Mouse (Mus musculus): ENCODE results near the gene Ank3. TPM values are rescaled to one million over a fixed set of nuclear protein-coding genes. Genes with fewer than 3 reads are reported as not detected.

Ank3 gene
- 6.6 TPM for polyA plus RNA-seq (2015; fragmentation: Illumina TruSeq; extraction: RNeasy Lipid Tissue Mini Kit (QIAGEN cat#74804); ENCODE audit: insufficient read depth, low read depth, low replicate concordance)

DNA sequence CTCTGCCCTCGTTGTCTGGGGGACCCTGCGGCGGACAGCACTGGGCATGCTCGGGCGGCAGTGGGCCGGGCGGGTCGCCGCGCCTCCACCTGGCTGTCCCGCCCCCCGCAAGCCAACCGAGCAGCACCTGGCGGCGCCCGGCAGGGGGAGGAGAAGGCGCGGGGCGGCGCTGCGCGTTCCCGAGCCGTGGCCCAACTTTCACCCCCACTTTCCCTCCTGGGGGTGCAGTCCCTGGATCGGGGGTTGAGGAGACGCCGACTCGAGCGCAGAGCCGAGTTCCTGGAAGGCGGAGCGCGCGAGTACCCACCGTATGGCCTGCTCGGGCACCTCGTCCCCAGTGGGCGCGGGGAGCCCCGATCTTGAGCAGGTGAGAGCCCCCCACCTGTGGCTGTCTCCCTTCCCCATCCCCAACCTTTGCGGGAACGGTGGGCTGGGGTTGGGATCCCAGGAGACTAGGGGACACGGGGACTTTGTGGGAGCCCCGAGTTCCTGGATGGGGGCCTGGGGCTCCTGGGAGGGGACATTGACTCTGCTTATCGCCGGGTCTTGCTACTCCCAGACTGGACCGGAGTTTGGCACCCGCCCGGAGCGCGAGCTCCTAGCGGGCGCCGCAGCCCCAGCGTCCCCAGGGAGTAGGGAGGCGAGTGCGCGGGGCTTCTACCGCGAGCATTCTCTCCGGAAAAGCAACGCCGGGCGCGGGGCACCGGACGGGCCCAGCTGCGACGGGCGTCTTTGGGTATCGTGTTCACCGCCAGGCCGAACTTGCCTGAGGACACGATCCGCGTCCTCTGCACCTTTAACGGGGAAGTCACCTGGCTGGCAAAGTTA lies at the start of gene Ank3:
TSS of gene Ank3 (plus strand) at position 11 of the 828 bp plus-strand sequence.

DNA sequence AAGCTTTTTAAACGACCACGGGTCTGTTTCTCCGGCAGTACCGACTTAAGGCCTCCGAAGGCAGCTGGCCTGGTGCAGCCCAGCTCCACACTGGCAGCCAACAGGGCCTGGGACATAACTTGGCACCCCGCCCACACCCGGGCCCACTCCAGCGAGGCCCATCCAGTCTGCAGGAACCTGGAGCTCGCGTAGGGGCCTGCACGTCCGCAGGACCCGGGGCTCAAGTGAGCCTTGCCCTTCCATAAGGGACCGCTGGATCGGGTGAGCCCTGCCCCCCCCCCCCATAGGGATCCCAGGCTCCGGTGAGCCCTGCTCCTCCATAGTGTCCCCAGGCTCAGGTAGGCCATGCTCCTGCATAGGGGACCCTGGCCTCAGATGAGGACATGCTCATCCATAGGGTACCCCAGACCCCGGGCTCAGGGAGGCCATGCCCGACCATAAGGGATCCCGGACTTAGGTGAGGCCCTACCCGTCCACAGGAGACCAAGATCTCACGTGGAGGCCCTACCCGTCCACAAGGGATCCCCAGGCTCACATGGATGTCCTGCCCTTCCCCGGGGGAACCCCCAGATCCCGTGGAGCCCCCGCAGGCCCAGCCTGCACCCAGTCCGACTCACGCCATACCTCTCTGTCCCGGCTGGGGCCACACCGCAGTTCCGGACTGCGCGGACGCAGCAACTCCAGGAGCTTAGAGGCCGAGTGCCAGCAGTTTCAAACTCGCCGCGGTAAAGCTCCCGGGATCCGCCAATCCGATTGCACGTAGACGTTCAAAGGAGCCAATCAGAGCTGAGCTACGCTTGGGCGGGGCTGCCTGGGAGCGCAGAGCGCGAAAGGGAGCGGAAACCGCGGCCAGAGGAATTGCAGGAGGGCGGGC lies 46.1 kb upstream of the Ank3 start, which contains the start of gene Cdk1:
TSS of gene Cdk1 (minus strand) at position 727 of the 874 bp plus-strand sequence.

Other genes with a start within 250 kb of the Ank3 start
- 9.6 TPM for gene Rhobtb1, start 247.3 kb upstream of the Ank3 start, polyA plus RNA-seq (2015; fragmentation: Illumina TruSeq; extraction: RNeasy Lipid Tissue Mini Kit (QIAGEN cat#74804); ENCODE audit: insufficient read depth, low read depth, low replicate concordance)
- gene A930033H14Rik, start 185.7 kb upstream of the Ank3 start, polyA plus RNA-seq (2015; fragmentation: Illumina TruSeq; extraction: RNeasy Lipid Tissue Mini Kit (QIAGEN cat#74804); ENCODE audit: insufficient read depth, low read depth, low replicate concordance): 0.35 TPM
- 2.4 TPM for gene Cdk1, start 45.8 kb upstream of the Ank3 start, polyA plus RNA-seq (2015; fragmentation: Illumina TruSeq; extraction: RNeasy Lipid Tissue Mini Kit (QIAGEN cat#74804); ENCODE audit: insufficient read depth, low read depth, low replicate concordance)